Mouse (Mus musculus) kidney, adult 2 months (tissue): Measurements from ENCODE around the gene Slc5a10.

Source experiments
- CTCF ChIP-seq: fragments of 200-500 bp; conservative IDR thresholded peaks from 2 replicates; pipeline ENCODE4 v1.5.1; 2011; ENCODE audit warnings: low read depth, mild to moderate bottlenecking, control low read depth, low read length, moderate library complexity, mixed read lengths; ENCODE audit not compliant: insufficient read depth, insufficient read length
- POLR2A ChIP-seq: fragments of 200-500 bp; IDR thresholded peaks from one replicate; pipeline ENCODE4 v1.6.1; 2011; ENCODE audit warnings: low read depth, low read length, control low read depth

DNA sequence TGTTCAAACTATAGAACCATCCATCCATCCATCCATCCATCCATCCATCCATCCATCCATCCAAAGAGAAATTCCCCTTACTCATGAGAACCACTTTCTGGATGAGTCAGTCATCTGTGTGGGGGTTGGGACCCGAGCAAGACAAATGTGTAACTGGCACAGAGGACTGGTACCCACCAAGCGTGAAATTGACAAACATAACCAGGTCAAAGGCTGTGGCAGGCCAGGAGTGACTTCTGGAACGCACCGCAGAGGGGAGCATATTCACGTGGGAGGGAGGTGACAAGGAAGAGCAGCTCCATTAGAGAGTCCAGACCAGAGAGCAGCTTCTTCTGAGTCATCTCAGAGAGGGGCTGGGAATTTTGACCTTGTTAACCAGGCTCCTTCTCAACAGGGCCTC lies 1.5 kb upstream of the Slc5a10 start:
- TF ChIP-seq POLR2A (no peak), CTCF (no peak)
